Mouse (Mus musculus) layer of hippocampus, adult 9-10 months (tissue): Measurements from ENCODE around the gene Cog4.
"Not testable (repeated sequence)": the region's sequence is repeated elsewhere in the genome, so short reads cannot be mapped to it uniquely, and the experiment has no call there.

Experiments used
- DNase-seq: peaks from one replicate; pipeline ENCODE4 v3.0.0; 2022; ENCODE audit warnings: low spot score

Gene Cog4

GRCm38 (mm10) chr8:110921492-110922230 is 75.3 kb downstream of the Cog4 start:
- DNase-seq = no peak

GRCm38 (mm10) chr8:110925691-110926140 is 79.3 kb downstream of the Cog4 start:
- DNase-seq = no peak

GRCm38 (mm10) chr8:110926690-110927089 is 80.3 kb downstream of the Cog4 start:
- no peak for DNase-seq

GRCm38 (mm10) chr8:110928435-110928834 is 82.0 kb downstream of the Cog4 start:
- DNase-seq = no peak

GRCm38 (mm10) chr8:110929066-110929465 is 82.7 kb downstream of the Cog4 start:
- no peak for DNase-seq

- DNase-seq = not testable (repeated sequence)
Measured at GRCm38 (mm10) chr8:110929672-110930071, 83.3 kb downstream of the Cog4 start.

- DNase-seq = no peak
Measured at GRCm38 (mm10) chr8:110931176-110931939, 85.0 kb downstream of the Cog4 start.
